Mouse (Mus musculus) hindbrain, embryonic 13.5 days (tissue): ENCODE results near the gene Kcnc3. TPM values are rescaled to one million over a fixed set of nuclear protein-coding genes. Genes with fewer than 3 reads are reported as not detected.
A peak's percentile ranks its signal among the peaks of the same experiment; 100 is the strongest.

Experiments used
- ATAC-seq: fragments of 200-750 bp; cut with Nextera tagmentation; 2 replicates; pipeline ENCODE4 v1.8.0; 2017; ENCODE audit warnings: moderate TSS enrichment; ENCODE audit not compliant: low FRiP score
- H3K27ac ChIP-seq: fragments of 300-500 bp; sonication (generic); 2 replicates; pipeline ENCODE4 v1.5.1; 2015; ENCODE audit warnings: inconsistent platforms, mild to moderate bottlenecking, moderate library complexity
- H3K27me3 ChIP-seq: fragments of 300-500 bp; sonication (generic); 2 replicates; pipeline ENCODE4 v1.6.1; 2015; ENCODE audit warnings: mild to moderate bottlenecking, inconsistent platforms
- H3K36me3 ChIP-seq: fragments of 300-500 bp; sonication (generic); 2 replicates; pipeline ENCODE4 v1.6.1; 2015; ENCODE audit warnings: mild to moderate bottlenecking, inconsistent platforms
- H3K4me1 ChIP-seq: fragments of 300-500 bp; sonication (generic); replicated peaks from 2 replicates; pipeline ENCODE4 v1.6.1; 2015; ENCODE audit warnings: inconsistent platforms
- H3K4me2 ChIP-seq: fragments of 300-500 bp; sonication (generic); 2 replicates; pipeline ENCODE4 v1.6.1; 2015; ENCODE audit warnings: inconsistent platforms, mild to moderate bottlenecking, moderate library complexity
- H3K4me3 ChIP-seq: fragments of 300-500 bp; sonication (generic); 2 replicates; pipeline ENCODE4 v1.5.1; 2015; ENCODE audit warnings: mild to moderate bottlenecking, inconsistent platforms
- H3K9ac ChIP-seq: fragments of 300-500 bp; sonication (generic); 2 replicates; pipeline ENCODE4 v1.6.1; 2015; ENCODE audit warnings: mild to moderate bottlenecking, inconsistent platforms
- H3K9me3 ChIP-seq: fragments of 300-500 bp; sonication (generic); 2 replicates; pipeline ENCODE4 v1.6.1; 2016; ENCODE audit warnings: inconsistent platforms
- WGBS: fragments of 180-500 bp; shearing (Covaris S2); methylation state at CpG from one replicate; pipeline ENCODE4 v1.1.7; 2015; 5-methylcytosine and 5-hydroxymethylcytosine counted together
- polyA plus RNA-seq: library from polyadenylated mRNA; unstranded; fragments of >200 nt; fragmentation: Nextera tagmentation; extraction: Ambion mirVana; gene quantifications from 2 replicates; pipeline ENCODE4 v1.2.1, GENCODE M21; 2015

Kcnc3 gene
- 4.4 and 5.0 TPM in 2 replicates for polyA plus RNA-seq

GRCm38 (mm10) chr7:44590402-44591347 is at the start of gene Kcnc3:
TSS of gene Kcnc3 (plus strand) at chr7:44590664.
- Histone ChIP-seq H3K27me3 (peaks cover 38% of the 10 kb centered on the region), H3K9ac (peak within 1 kb of the TSS; percentile 82), H3K4me1 (peaks cover 76% of the 10 kb centered on the region), H3K36me3 (no peaks in the 10 kb centered on the region; the same call in 1 of the 2 replicates), H3K4me2 (peak within 1 kb of the TSS; percentile 85), H3K9me3 (no peaks in the 10 kb centered on the region), H3K4me3 (peak within 1 kb of the TSS; percentile 66), H3K27ac (peak within 1 kb of the TSS; percentile 86)
- WGBS = under 1% methylated on average over 80 of the region's 80 CpGs
- peak; percentile 93 for ATAC-seq

GRCm38 (mm10) chr7:44542555-44542954 is 47.9 kb upstream of the Kcnc3 start:
- no peak for ATAC-seq
- H3K9me3 ChIP-seq = no peaks in the 10 kb centered on the region
- WGBS = 94% methylated on average over 11 of the region's 11 CpGs
- no peak overlapping the region for H3K27ac ChIP-seq
- H3K36me3 ChIP-seq = peaks cover 50% of the 10 kb centered on the region
- no peak overlapping the region for H3K9ac ChIP-seq
- no peak overlapping the region for H3K4me2 ChIP-seq
- no peak overlapping the region for H3K4me3 ChIP-seq
- peaks cover 4% of the 10 kb centered on the region for H3K4me1 ChIP-seq
- no peaks in the 10 kb centered on the region for H3K27me3 ChIP-seq

GRCm38 (mm10) chr7:44543071-44543470 is 47.4 kb upstream of the Kcnc3 start:
- Histone ChIP-seq H3K4me3 (no peak overlapping the region), H3K9me3 (no peaks in the 10 kb centered on the region), H3K4me2 (no peak overlapping the region), H3K27me3 (no peaks in the 10 kb centered on the region), H3K27ac (no peak overlapping the region), H3K4me1 (peaks cover 10% of the 10 kb centered on the region), H3K36me3 (peaks cover 45% of the 10 kb centered on the region), H3K9ac (no peak overlapping the region)
- ATAC-seq = no peak
- 80% methylated on average over 12 of the region's 12 CpGs for WGBS

- Histone ChIP-seq H3K4me1 (peaks cover 13% of the 10 kb centered on the region), H3K36me3 (peaks cover 32% of the 10 kb centered on the region), H3K9me3 (no peaks in the 10 kb centered on the region), H3K9ac (no peak overlapping the region), H3K4me3 (no peak overlapping the region), H3K4me2 (no peak overlapping the region), H3K27me3 (no peaks in the 10 kb centered on the region), H3K27ac (no peak overlapping the region)
- no peak for ATAC-seq
- 98% methylated on average over 3 of the region's 3 CpGs for WGBS
Observed at GRCm38 (mm10) chr7:44546274-44546673, 44.2 kb upstream of the Kcnc3 start.

- no peak for ATAC-seq
- Histone ChIP-seq H3K27me3 (no peaks in the 10 kb centered on the region), H3K9me3 (no peaks in the 10 kb centered on the region), H3K4me1 (peaks cover 13% of the 10 kb centered on the region), H3K4me3 (no peak overlapping the region), H3K4me2 (peak overlapping the region; percentile 93; the same call in 1 of the 2 replicates), H3K36me3 (peaks cover 33% of the 10 kb centered on the region), H3K9ac (peak overlapping the region; percentile 73), H3K27ac (no peak overlapping the region)
- WGBS = 99% methylated on average over 13 of the region's 13 CpGs
Observed at GRCm38 (mm10) chr7:44547041-44547440, 43.4 kb upstream of the Kcnc3 start.

- H3K4me1 ChIP-seq = peaks cover 18% of the 10 kb centered on the region
- H3K9me3 ChIP-seq = no peaks in the 10 kb centered on the region
- no peaks in the 10 kb centered on the region for H3K27me3 ChIP-seq
- peak overlapping the region; percentile 93 for H3K4me2 ChIP-seq
- WGBS = 20% methylated on average over 5 of the region's 5 CpGs
- no peak overlapping the region for H3K27ac ChIP-seq
- no peak for ATAC-seq
- peak overlapping the region; percentile 58 for H3K4me3 ChIP-seq
- H3K36me3 ChIP-seq = peaks cover 31% of the 10 kb centered on the region
- peak overlapping the region; percentile 73 for H3K9ac ChIP-seq
Observed at GRCm38 (mm10) chr7:44547725-44548124, 42.7 kb upstream of the Kcnc3 start.

- Histone ChIP-seq H3K9me3 (no peaks in the 10 kb centered on the region), H3K9ac (peak within 1 kb of the TSS; percentile 73), H3K4me2 (peak within 1 kb of the TSS; percentile 93), H3K27ac (peak within 1 kb of the TSS; percentile 74), H3K4me1 (peaks cover 27% of the 10 kb centered on the region), H3K36me3 (peaks cover 31% of the 10 kb centered on the region), H3K4me3 (peak within 1 kb of the TSS; percentile 58), H3K27me3 (no peaks in the 10 kb centered on the region)
- under 1% methylated on average over 43 of the region's 43 CpGs for whole genome bisulfite sequencing
- ATAC-seq = peak; percentile 89
Observed at GRCm38 (mm10) chr7:44548497-44549087, 41.9 kb upstream of the Kcnc3 start, which contains the start of gene Pold1. TSS of gene Pold1 (minus strand) at chr7:44548849.

- no peak overlapping the region for H3K27ac ChIP-seq
- no peak overlapping the region for H3K4me2 ChIP-seq
- H3K4me1 ChIP-seq = peaks cover 30% of the 10 kb centered on the region
- H3K9me3 ChIP-seq = no peaks in the 10 kb centered on the region
- ATAC-seq = no peak
- no peak overlapping the region for H3K4me3 ChIP-seq
- 97% methylated on average over 23 of the region's 23 CpGs for WGBS
- H3K36me3 ChIP-seq = peaks cover 31% of the 10 kb centered on the region
- H3K9ac ChIP-seq = no peak overlapping the region
- no peaks in the 10 kb centered on the region for H3K27me3 ChIP-seq
Observed at GRCm38 (mm10) chr7:44549621-44550408, 40.6 kb upstream of the Kcnc3 start.

- Histone ChIP-seq H3K36me3 (peaks cover 31% of the 10 kb centered on the region), H3K27me3 (0 out of 2 replicates have a peak, but pooled peaks cover 2% of the 10 kb centered on the region), H3K4me1 (peaks cover 30% of the 10 kb centered on the region), H3K4me2 (no peak overlapping the region), H3K4me3 (no peak overlapping the region), H3K9me3 (no peaks in the 10 kb centered on the region), H3K27ac (no peak overlapping the region), H3K9ac (no peak overlapping the region)
- 97% methylated on average over 12 of the region's 12 CpGs for WGBS
- no peak for ATAC-seq
Observed at GRCm38 (mm10) chr7:44550409-44550678, 40.1 kb upstream of the Kcnc3 start.

- no peak overlapping the region for H3K4me3 ChIP-seq
- WGBS = 94% methylated on average over 21 of the region's 21 CpGs
- no peak overlapping the region for H3K27ac ChIP-seq
- no peak overlapping the region for H3K9ac ChIP-seq
- peaks cover 30% of the 10 kb centered on the region for H3K4me1 ChIP-seq
- H3K4me2 ChIP-seq = no peak overlapping the region
- H3K36me3 ChIP-seq = peaks cover 31% of the 10 kb centered on the region
- peaks cover 10% of the 10 kb centered on the region; the same call in 1 of the 2 replicates for H3K27me3 ChIP-seq
- ATAC-seq = no peak
- H3K9me3 ChIP-seq = no peaks in the 10 kb centered on the region
Observed at GRCm38 (mm10) chr7:44551301-44551700, 39.2 kb upstream of the Kcnc3 start.

- no peak overlapping the region for H3K4me3 ChIP-seq
- H3K27ac ChIP-seq = no peak overlapping the region
- H3K27me3 ChIP-seq = peaks cover 15% of the 10 kb centered on the region; the same call in 1 of the 2 replicates
- no peak for ATAC-seq
- no peaks in the 10 kb centered on the region for H3K9me3 ChIP-seq
- peaks cover 30% of the 10 kb centered on the region for H3K4me1 ChIP-seq
- WGBS = 83% methylated on average over 22 of the region's 22 CpGs
- no peak overlapping the region for H3K9ac ChIP-seq
- peaks cover 31% of the 10 kb centered on the region for H3K36me3 ChIP-seq
- H3K4me2 ChIP-seq = no peak overlapping the region
Observed at GRCm38 (mm10) chr7:44551731-44552130, 38.7 kb upstream of the Kcnc3 start.
